Mouse (Mus musculus) thymus, adult 2 months (tissue): ENCODE data around the gene Spire2.

Experiments
- CTCF ChIP-seq: fragments of 200-500 bp; IDR thresholded peaks from 2 replicates; pipeline ENCODE4 v1.5.1; 2012; ENCODE audit warnings: mild to moderate bottlenecking, control low read depth, low read length, moderate library complexity, borderline replicate concordance; ENCODE audit not compliant: control insufficient read depth, poor library complexity, insufficient read depth; ENCODE audit errors: extremely low read depth
- POLR2A ChIP-seq: fragments of 200-500 bp; IDR thresholded peaks from 2 replicates; pipeline ENCODE4 v1.6.1; 2012; ENCODE audit warnings: mild to moderate bottlenecking, low read length, control low read depth, moderate library complexity; ENCODE audit not compliant: control insufficient read depth, poor library complexity, insufficient read depth; ENCODE audit errors: extremely low read depth

GRCm38 (mm10) chr8:123349073-123349472, 16.6 kb downstream of the Spire2 start:
- TF ChIP-seq CTCF (no peak), POLR2A (no peak)
